8 mouse cellular contexts compared by ENCODE assay signal in the genomic region with DNA sequence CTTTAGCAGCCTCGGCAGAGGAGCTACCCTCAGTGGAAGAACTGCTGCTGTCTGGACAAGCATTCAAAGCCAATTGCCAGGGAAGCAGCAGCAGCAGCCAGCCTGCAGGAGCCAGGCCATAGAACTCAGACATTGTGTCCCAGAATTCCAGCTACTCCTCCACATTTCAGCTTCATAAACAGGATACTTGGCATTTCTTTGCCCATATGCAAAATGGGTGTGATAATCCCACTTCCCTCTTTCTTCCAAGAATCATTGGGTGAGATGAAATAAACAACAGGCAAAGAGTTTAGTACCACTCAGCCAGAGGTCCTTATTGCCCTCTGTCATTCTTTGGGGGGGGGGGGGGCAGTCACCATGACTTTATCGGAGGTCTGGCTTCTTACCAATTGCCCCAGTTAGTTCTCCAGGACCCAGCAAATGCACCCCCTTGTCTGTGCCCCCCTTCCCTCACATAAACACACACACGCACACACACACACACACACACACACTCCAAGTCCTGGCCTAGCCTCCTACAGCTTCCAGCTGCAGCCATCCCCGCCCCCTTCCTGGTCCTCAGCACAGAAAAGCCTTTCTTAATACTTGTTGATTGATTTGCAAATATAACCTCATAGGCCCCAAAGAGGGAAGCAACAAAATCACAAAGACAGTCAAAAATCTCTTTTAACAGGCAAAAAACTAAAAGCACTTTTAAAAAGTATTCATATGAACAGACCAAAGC. TPM values are rescaled to one million over a fixed set of nuclear protein-coding genes. Genes with fewer than 3 reads are reported as not detected.
DNase-seq lines count a peak whose midpoint lies in the region; ATAC-seq and TF ChIP-seq lines count a peak whose summit lies in the region.

No protein-coding gene starts in this region.

- H3K9ac ChIP-seq in heart, postnatal 0 days (replicated peaks; ENCODE audit: low read depth, low read length), result 0 out of 2 replicates have a peak overlapping the region, but pooled peaks have one; percentile 78
- peak overlapping the region; percentile 43; the same call in 1 of the 2 replicates for H3K9ac ChIP-seq in liver, embryonic 11.5 days (ENCODE audit: low read depth, low read length)
- H3K9ac ChIP-seq in neural tube, embryonic 14.5 days (replicated peaks; ENCODE audit: low read depth, low read length), result no peak overlapping the region

- TF ChIP-seq CTCF in E14TG2a.4 (conservative IDR thresholded peaks at IDR 0.05; ENCODE audit: low read length), result no peak
- no peak for TF ChIP-seq CTCF in heart, postnatal 0 days (IDR thresholded peaks at IDR 0.05; ENCODE audit: low read depth)

- peaks cover 7% of the 10 kb centered on the region; the same call in 1 of the 2 replicates for H3K9me3 ChIP-seq in E14TG2a.4 (ENCODE audit: low read length)
- no peaks in the 10 kb centered on the region for H3K9me3 ChIP-seq in heart, postnatal 0 days (replicated peaks; ENCODE audit: control insufficient read depth, low read length)
- H3K9me3 ChIP-seq in liver, embryonic 11.5 days (ENCODE audit: control insufficient read depth, low read length), result no peaks in the 10 kb centered on the region
- no peaks in the 10 kb centered on the region for H3K9me3 ChIP-seq in neural tube, embryonic 14.5 days (ENCODE audit: control insufficient read depth, low read length)

- WGBS in heart, postnatal 0 days, result 61% methylated on average over 4 of the region's 4 CpGs
- 68% methylated on average over 4 of the region's 4 CpGs for WGBS in liver, embryonic 11.5 days
- 35% methylated on average over 4 of the region's 4 CpGs for WGBS in neural tube, embryonic 14.5 days

- peak overlapping the region; percentile 92 for H3K4me2 ChIP-seq in heart, postnatal 0 days (ENCODE audit: low read depth, low read length)
- H3K4me2 ChIP-seq in liver, embryonic 11.5 days, result peak overlapping the region; percentile 94
- peak overlapping the region; percentile 76 for H3K4me2 ChIP-seq in neural tube, embryonic 14.5 days (ENCODE audit: low read depth, low read length)

- ATAC-seq in heart, postnatal 0 days (ENCODE audit: insufficient read depth, low read depth), result no peak
- no peak for ATAC-seq in liver, embryonic 11.5 days (replicated peaks; ENCODE audit: low FRiP score)
- ATAC-seq in neural tube, embryonic 14.5 days (ENCODE audit: low read depth), result no peak

- DNase-seq in NIH3T3 (ENCODE audit: low read depth), result peak; percentile 51
- DNase-seq in heart, postnatal 0 days (ENCODE audit: low spot score), result no peak
- DNase-seq in liver, embryonic 11.5 days (ENCODE audit: low spot score), result no peak
- no peak for DNase-seq in frontal cortex, postnatal 25 days (ENCODE audit: low spot score in 2 of 2)
- DNase-seq in layer of hippocampus, adult 9-10 months (ENCODE audit: low spot score), result no peak
- DNase-seq in urinary bladder, postnatal 4 days (ENCODE audit: low spot score in 2 of 2), result no peak

- no peaks in the 10 kb centered on the region for H3K27me3 ChIP-seq in E14TG2a.4 (ENCODE audit: insufficient read depth, low read length)
- H3K27me3 ChIP-seq in heart, postnatal 0 days (ENCODE audit: control insufficient read depth, insufficient read depth, low read length), result 0 out of 2 replicates have a peak, but pooled peaks cover 6% of the 10 kb centered on the region
- H3K27me3 ChIP-seq in liver, embryonic 11.5 days (replicated peaks; ENCODE audit: control insufficient read depth, insufficient read depth, low read length), result peaks cover 7% of the 10 kb centered on the region
- H3K27me3 ChIP-seq in neural tube, embryonic 14.5 days (ENCODE audit: control insufficient read depth, insufficient read depth, low read length), result peaks cover 4% of the 10 kb centered on the region; the same call in 1 of the 2 replicates

- H3K4me1 ChIP-seq in E14TG2a.4 (replicated peaks; ENCODE audit: low read depth, low read length), result peaks cover 91% of the 10 kb centered on the region
- H3K4me1 ChIP-seq in heart, postnatal 0 days (ENCODE audit: control insufficient read depth, insufficient read depth), result peaks cover 20% of the 10 kb centered on the region; the same call in 1 of the 2 replicates
- H3K4me1 ChIP-seq in liver, embryonic 11.5 days (replicated peaks; ENCODE audit: control insufficient read depth, insufficient read depth, low read length), result peaks cover 11% of the 10 kb centered on the region
- H3K4me1 ChIP-seq in neural tube, embryonic 14.5 days (ENCODE audit: control insufficient read depth, insufficient read depth, low read length), result peaks cover 12% of the 10 kb centered on the region; the same call in 1 of the 2 replicates

- peaks cover 29% of the 10 kb centered on the region for H3K36me3 ChIP-seq in E14TG2a.4 (ENCODE audit: insufficient read depth, low read length)
- no peaks in the 10 kb centered on the region for H3K36me3 ChIP-seq in heart, postnatal 0 days (replicated peaks; ENCODE audit: control insufficient read depth, insufficient read depth, low read length)
- H3K36me3 ChIP-seq in liver, embryonic 11.5 days (ENCODE audit: control insufficient read depth, insufficient read depth, low read length), result no peaks in the 10 kb centered on the region
- H3K36me3 ChIP-seq in neural tube, embryonic 14.5 days (ENCODE audit: control insufficient read depth, insufficient read depth, low read length), result no peaks in the 10 kb centered on the region

- TF ChIP-seq EP300 in heart, postnatal 0 days (IDR thresholded peaks at IDR 0.05; ENCODE audit: low read depth), result no peak

- peak overlapping the region; percentile 89 for H3K4me3 ChIP-seq in E14TG2a.4 (replicated peaks; ENCODE audit: low read length)
- peak overlapping the region; percentile 70 for H3K4me3 ChIP-seq in heart, postnatal 0 days (ENCODE audit: low read depth, low read length)
- H3K4me3 ChIP-seq in liver, embryonic 11.5 days (ENCODE audit: low read depth, low read length), result peak overlapping the region; percentile 76
- peak overlapping the region; percentile 63; the same call in 1 of the 2 replicates for H3K4me3 ChIP-seq in neural tube, embryonic 14.5 days (ENCODE audit: low read depth, low read length)

- H3K27ac ChIP-seq in heart, postnatal 0 days (ENCODE audit: low read depth), result peak overlapping the region; percentile 83; the same call in 1 of the 2 replicates
- H3K27ac ChIP-seq in liver, embryonic 11.5 days (ENCODE audit: low read depth, low read length), result no peak overlapping the region
- H3K27ac ChIP-seq in neural tube, embryonic 14.5 days (ENCODE audit: low read depth, low read length), result no peak overlapping the region

RNA-seq across cellular contexts. Expression of a gene that starts 1.5 kb away (rescaled TPM):
- 31.7 and 90.2 TPM in 2 replicates for total RNA-seq in heart, postnatal 0 days (2014; rRNA removed; ENCODE audit: low replicate concordance)
- 7.6 and 7.9 TPM in 2 replicates for polyA plus RNA-seq in heart, postnatal 0 days (2015; fragmentation: Nextera tagmentation; extraction: Ambion mirVana)
- polyA plus RNA-seq in liver, embryonic 11.5 days (2014; fragmentation: Nextera tagmentation; extraction: Ambion mirVana), result 9.8 and 10.2 TPM in 2 replicates
- polyA plus RNA-seq in neural tube, embryonic 14.5 days (2014; fragmentation: Nextera tagmentation; extraction: Ambion mirVana), result 5.5 and 5.6 TPM in 2 replicates
